Mouse (Mus musculus) skeletal muscle tissue, adult 2 months (tissue): ENCODE results near the gene Angptl7.

Experiments used
- DNase-seq: peaks from one replicate; pipeline ENCODE4 v3.0.0-alpha.2; 2012; ENCODE audit warnings: low read depth, low spot score

Angptl7 gene

DNA sequence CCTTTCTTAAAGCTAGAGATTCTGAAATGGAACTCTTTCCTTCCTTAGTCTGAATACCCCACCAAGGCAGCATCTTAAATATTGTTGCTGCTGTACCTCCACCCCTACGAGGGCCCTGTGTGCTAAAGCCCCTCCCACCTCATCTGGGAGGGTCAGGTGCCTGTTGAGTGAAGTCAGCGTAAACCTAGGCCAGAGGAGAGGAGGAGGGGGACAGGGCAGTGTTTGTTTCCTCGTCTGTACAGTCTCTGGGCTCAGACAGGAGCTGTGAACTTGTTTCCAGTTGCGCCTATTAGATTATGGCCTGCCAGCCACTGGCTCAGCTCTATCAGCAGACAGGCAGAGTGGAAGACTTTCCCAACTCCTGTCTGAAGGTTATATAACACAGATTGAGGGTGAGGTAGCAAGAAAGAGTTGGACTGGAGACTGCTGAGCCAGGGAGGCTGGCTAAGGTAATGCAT lies at the start of gene Angptl7:
Angptl7 (minus strand) TSS at position 51 of the 458 bp plus-strand sequence.
- peak; percentile 56 for DNase-seq

DNA sequence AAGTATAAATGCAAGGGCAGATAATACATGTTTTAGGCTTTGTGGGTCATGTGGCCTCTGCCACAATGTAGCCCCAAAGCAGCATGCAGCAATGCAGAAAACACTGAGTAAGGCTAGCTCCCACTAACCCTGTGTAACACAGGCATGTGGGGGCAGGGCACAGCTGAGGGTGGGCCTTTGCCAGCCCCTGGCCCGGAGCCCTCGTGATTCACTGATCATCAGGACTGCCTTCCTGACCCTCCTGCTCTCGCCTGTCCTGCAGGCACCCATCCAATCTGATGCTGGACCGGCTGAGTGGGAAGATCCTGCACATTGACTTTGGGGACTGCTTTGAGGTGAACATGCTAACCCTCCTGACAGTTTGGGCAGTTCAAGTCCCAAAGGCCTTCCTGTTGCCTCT lies 48.8 kb upstream of the Angptl7 start:
- no peak for DNase-seq

DNA sequence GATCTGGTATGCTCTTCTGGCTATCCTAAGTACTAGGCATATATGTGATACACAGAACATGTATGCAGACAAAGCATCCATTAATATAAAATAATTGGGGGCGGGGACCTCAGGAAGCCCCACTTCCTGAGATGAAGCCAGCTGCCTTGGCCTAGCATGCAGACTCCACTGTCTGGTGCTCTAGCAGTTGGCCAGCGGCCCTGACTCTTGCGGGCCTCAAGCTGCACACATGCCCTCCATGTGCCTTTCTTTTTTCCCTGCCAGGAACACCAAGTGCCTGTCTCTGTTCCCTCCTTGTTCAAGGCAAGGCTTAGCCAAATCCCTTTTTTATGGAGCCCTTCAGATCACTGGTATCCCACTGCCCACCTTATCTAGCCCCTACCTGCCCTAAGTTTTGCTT lies 35.6 kb upstream of the Angptl7 start:
- no peak for DNase-seq

DNA sequence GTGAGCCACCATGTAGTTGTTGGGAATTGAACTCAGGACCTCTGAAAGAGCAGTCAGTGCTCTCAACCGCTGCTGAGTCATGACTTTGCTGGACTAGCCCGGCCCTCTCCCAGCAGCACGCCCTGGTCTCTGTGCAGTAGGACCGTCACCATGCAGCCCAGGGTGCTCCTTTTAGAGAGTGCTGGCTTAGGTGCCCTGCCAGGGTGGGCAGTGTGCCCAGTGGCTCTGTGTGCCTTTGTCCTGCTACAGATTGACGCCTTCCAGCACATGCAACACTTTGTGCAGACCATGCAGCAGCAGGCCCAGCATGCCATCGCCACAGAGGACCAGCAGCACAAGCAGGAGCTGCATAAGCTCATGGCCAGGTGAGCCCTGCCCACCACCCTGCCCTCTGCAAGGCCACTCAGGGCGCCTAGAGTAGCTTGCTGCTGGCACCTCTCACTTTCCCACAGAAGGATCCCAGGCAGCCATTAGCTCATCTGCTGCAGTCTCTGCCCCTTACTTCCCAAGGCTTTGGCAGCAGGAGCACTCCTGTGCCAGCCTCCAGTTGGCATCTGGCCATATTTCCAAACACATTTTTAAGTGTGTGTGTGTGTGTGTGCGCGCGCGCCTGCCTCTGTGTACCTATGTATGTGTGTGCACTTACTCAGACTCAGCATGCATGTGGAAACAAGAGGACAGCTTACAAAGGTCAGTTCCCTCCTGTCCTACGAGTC lies 33.5 kb upstream of the Angptl7 start:
- no peak for DNase-seq

DNA sequence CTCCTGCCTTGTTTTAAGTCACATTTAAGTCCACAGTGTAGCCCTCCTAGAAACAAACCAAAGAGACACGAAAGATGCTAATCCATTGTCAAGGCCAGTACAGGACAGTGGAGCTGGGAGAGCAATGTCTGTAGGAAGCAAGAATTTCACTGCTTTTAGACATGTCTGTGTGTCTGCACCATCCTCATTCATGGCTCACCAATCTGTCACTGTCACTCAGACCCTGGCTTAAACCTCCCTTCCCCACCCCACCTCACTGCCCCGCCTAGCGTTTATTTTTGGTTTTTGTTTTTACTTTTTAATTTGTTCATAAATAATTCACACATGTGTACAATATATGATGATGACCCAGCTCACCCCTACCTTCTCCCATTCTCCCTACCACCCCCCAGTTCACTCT lies 32.3 kb upstream of the Angptl7 start:
- no peak for DNase-seq

DNA sequence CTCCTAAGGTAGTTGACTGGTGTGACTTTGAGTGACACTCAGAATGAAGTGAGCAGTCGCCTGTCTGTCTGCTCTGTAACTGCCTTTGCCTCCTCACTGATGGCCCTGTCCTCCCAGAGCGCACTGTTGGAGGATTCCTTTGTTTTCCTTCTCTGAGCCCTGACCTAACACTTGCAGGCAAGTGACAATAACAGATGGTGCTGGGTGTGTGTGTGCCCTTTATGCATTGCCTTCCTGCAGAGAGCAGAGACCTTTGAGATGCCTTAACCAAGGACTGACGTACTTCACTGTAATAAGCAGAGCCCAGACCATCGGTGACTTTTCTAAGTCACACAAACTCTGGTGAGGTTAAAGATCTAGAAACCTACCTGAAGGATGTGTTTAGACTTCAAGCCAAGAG lies 31.1 kb upstream of the Angptl7 start:
- no peak for DNase-seq

DNA sequence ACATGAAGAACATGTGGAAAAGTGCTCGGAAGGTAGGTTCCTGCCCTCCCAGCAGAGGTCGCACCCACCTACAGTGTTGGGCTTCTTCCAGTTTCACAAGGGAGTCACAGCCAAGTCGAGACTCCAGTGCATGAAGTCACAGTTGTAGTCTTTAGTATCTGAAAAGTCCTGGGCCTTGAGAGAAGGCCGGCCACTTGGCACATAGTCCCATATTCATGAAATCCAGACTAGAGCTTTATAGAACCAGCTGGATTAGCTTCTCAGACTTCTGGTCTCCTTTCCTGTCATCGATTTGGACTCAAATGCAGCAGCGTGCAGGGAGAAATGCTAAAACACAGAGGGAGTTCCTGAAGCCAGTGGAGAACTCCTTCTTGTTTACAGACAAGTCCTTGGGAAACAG lies 30.5 kb upstream of the Angptl7 start:
- DNase-seq: no peak

DNA sequence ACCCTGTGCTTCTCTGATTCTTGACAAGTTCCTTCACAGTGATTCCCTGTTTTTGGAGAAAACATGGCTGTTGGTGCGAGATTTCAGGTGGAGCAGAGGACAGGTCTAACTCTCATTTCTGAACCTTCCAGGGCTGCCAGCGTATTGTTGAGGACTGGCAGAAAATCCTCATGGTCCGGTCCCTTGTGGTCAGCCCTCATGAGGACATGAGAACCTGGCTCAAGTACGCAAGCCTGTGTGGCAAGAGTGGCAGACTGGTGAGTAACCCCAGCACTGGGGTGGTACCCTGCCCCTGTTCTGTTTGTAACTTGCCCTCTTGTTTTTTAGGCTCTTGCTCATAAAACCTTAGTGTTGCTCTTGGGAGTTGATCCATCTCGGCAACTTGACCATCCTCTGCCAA lies 30.1 kb upstream of the Angptl7 start:
- no peak for DNase-seq

DNA sequence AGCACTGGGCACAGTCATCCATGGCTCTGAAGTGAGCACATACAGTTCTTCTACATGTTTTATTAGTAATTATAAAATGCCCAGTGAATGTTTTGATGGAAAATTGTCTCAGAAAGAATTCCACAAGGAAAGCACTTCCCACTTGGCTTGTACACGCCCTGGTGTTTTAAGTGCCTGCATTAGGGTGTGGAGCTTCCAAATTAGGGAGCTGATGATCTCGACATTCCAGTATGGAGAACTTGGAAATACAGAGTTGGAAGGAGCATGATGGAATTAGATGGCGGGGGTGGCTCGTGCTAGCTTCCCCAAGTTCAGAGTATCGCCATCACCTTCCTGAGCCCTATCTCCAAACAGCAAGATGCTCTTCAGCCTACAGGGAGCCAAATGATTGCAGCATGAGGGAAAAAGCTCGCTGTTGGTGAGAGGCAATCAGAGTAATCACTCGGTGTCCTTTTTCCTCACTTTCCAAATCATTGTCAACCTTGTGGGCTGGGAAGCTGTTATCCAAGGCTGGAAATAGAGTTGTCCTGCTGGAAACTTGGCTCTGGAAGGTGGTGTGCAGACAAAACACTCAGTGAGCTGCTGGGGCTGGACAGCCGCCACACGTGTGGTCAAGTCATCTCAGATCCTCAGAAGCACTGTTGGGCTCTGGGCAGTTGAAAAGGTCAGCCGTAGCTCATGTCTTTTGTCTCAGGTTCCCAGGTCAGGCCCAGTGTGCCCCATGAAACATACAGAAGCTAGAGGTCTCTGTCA lies 27.1 kb upstream of the Angptl7 start:
- DNase-seq: peak; percentile 60

- DNase-seq: no peak
Measured at GRCm38 (mm10) chr4:148523538-148523937, 23.3 kb upstream of the Angptl7 start.

GRCm38 (mm10) chr4:148518235-148518795 lies 18.1 kb upstream of the Angptl7 start:
- no peak for DNase-seq

- DNase-seq: no peak
Measured at GRCm38 (mm10) chr4:148517809-148518208, 17.5 kb upstream of the Angptl7 start.

DNA sequence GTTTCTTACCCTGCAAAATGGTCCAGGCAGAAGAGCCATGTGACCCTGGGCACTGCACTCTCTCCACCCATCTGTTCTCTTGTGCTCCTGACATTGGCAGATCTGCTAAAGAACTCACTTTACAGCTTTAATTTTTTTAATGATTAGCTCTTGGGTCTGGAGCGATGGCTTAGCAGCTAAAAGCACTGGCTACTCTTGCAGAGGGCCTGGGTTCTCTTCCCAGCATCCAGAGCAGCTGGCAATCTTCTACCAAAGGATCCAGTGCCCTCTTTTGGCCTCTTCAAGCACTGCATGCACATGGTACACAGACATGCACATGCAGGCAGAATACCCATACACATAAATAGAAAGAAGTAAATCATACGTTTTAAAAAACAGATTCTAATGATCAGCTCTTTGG lies 15.1 kb upstream of the Angptl7 start:
- no peak for DNase-seq

- peak; percentile 73 for DNase-seq
Measured at GRCm38 (mm10) chr4:148513021-148513559, 12.8 kb upstream of the Angptl7 start.

DNA sequence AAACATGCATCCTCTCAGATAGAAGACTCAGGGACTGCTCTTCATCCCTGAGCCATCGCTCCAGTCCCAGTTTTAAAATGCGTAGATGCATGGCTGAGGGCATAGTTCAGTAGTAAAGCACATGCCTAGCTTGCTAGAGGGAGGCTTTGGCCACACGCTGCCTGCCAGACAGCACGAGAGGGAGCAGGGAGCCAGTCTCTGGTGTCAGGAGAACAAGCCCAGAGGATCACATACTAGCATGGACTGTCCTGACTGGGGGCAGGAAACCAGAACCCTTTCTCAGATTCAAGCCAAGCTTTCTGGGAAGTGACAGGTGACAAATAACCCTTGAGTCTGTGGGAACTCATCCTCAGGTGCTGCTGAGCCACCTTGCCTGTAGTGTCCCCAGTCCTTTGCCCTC lies 11.1 kb upstream of the Angptl7 start:
- no peak for DNase-seq

DNA sequence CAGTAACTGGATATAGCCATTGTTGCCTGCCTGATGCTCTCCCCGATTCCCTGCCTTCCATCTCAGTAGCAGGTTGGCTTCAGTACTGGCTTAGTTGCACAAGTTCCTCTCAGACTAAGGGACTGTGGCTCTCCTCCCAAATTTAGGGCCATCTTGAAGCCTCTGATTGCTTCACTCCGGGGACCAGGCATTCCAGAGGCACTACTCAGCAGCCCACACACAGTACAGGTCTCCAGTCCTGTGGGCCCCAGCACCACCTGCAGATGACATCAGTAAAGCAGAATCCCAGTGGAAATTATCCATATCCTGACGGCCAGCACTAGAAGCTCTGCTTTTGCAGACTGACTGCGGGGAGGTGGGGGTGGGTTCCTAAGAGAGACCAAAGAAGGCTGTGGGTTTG lies 10.4 kb upstream of the Angptl7 start:
- DNase-seq: peak; percentile 82

- no peak for DNase-seq
Measured at GRCm38 (mm10) chr4:148509450-148510084, 9.3 kb upstream of the Angptl7 start.

GRCm38 (mm10) chr4:148508084-148508849 lies 8.0 kb upstream of the Angptl7 start:
- DNase-seq: no peak

- DNase-seq: peak; percentile 77
Measured at GRCm38 (mm10) chr4:148507585-148507984, 7.3 kb upstream of the Angptl7 start.

GRCm38 (mm10) chr4:148504497-148504959 lies 4.3 kb upstream of the Angptl7 start:
- peak; percentile 53 for DNase-seq
